Mouse (Mus musculus): Measurements from ENCODE around the gene Cyp27a1.

DNA sequence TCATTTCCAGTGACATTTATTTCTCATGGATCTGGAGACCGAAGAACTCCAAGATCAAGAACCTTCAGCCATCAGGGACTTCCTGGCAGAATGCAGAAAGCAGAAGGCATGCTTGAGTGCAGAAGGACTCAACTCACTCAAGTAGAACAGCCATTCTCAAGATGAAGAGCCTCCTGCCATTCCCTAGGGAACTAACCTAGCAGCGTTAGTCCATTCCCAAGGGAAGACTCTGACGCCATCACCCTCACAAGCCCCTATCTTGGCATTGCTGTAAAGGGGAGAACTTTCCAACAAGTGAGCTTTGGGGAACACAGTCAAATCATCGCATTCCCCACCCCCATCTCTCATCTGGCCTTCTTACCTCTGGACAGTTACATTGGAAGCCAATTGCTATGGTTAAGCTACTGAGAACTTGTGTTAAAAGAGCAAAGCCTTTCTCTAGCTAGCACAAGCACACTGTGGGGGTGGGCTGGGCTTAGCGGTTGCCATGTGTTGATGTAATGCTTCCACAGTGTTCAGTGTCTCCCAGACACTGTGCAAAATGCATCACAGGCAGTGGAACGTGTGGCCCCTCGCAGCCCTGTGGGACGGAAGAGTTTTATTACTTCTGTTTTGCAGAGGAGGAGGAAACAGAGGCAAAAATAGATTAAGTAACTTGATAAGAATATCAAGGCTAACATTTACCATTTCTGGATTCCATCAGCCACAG lies 40.0 kb downstream of the Cyp27a1 start:
- TF ChIP-seq CTCF (IDR thresholded peaks at IDR 0.05; ENCODE audit: borderline replicate concordance, insufficient read depth, low read length) (no peak), POLR2A (IDR thresholded peaks at IDR 0.05; ENCODE audit: low read depth, low read length) (no peak)

Data from embryonic fibroblast, embryonic 13.5 days (primary cell).